Mouse (Mus musculus) embryonic facial prominence, embryonic 15.5 days (tissue): Measurements from ENCODE around the gene Plxdc2. TPM values are rescaled to one million over a fixed set of nuclear protein-coding genes. Genes with fewer than 3 reads are reported as not detected.

Experiments
- ATAC-seq: fragments of 200-750 bp; cut with Nextera tagmentation; 2 replicates; pipeline ENCODE4 v1.8.0; 2017; ENCODE audit warnings: low read depth, moderate TSS enrichment; ENCODE audit not compliant: insufficient number of reproducible peaks, low FRiP score, low TSS enrichment
- H3K27ac ChIP-seq: fragments of 300-500 bp; sonication (generic); replicated peaks from 2 replicates; pipeline ENCODE4 v1.5.1; 2015; ENCODE audit warnings: mild to moderate bottlenecking, inconsistent platforms
- H3K27me3 ChIP-seq: fragments of 300-500 bp; sonication (generic); 2 replicates; pipeline ENCODE4 v1.6.1; 2015; ENCODE audit warnings: inconsistent platforms
- H3K36me3 ChIP-seq: fragments of 300-500 bp; sonication (generic); 2 replicates; pipeline ENCODE4 v1.6.1; 2015; ENCODE audit warnings: mild to moderate bottlenecking, inconsistent platforms
- H3K4me1 ChIP-seq: fragments of 300-500 bp; sonication (generic); 2 replicates; pipeline ENCODE4 v1.6.1; 2015; ENCODE audit warnings: inconsistent platforms
- H3K4me2 ChIP-seq: fragments of 300-500 bp; sonication (generic); replicated peaks from 2 replicates; pipeline ENCODE4 v1.6.1; 2015; ENCODE audit warnings: mild to moderate bottlenecking, inconsistent platforms
- H3K4me3 ChIP-seq: fragments of 300-500 bp; sonication (generic); replicated peaks from 2 replicates; pipeline ENCODE4 v1.5.1; 2015; ENCODE audit warnings: mild to moderate bottlenecking, inconsistent platforms
- H3K9ac ChIP-seq: fragments of 300-500 bp; sonication (generic); 2 replicates; pipeline ENCODE4 v1.6.1; 2015; ENCODE audit warnings: inconsistent platforms
- H3K9me3 ChIP-seq: fragments of 300-500 bp; sonication (generic); replicated peaks from 2 replicates; pipeline ENCODE4 v1.6.1; 2016; ENCODE audit warnings: inconsistent platforms
- WGBS: fragments of 180-500 bp; shearing (Covaris S2); methylation state at CpG from one replicate; pipeline ENCODE4 v1.1.7; 2015; 5-methylcytosine and 5-hydroxymethylcytosine counted together
- polyA plus RNA-seq: library from polyadenylated mRNA; unstranded; fragments of >200 nt; fragmentation: Nextera tagmentation; extraction: Ambion mirVana; gene quantifications from 2 replicates; pipeline ENCODE4 v1.2.1, GENCODE M21; 2015

Plxdc2 gene
- 42.4 and 46.3 TPM in 2 replicates for polyA plus RNA-seq

- ATAC-seq = peak; percentile 90
- peak within 1 kb of the TSS; percentile 89 for H3K27ac ChIP-seq
- no peaks in the 10 kb centered on the region for H3K9me3 ChIP-seq
- H3K27me3 ChIP-seq = no peaks in the 10 kb centered on the region
- H3K9ac ChIP-seq = peak within 1 kb of the TSS; percentile 44
- no peaks in the 10 kb centered on the region for H3K4me1 ChIP-seq
- no peaks in the 10 kb centered on the region for H3K36me3 ChIP-seq
- under 1% methylated on average over 45 of the region's 45 CpGs for WGBS
- peak within 1 kb of the TSS; percentile 94 for H3K4me2 ChIP-seq
- peak within 1 kb of the TSS; percentile 67 for H3K4me3 ChIP-seq
These were observed at the start of gene Plxdc2 for GRCm38 (mm10) chr2:16356106-16356818. Gene Plxdc2 (plus strand): TSS chr2:16356304.

DNA sequence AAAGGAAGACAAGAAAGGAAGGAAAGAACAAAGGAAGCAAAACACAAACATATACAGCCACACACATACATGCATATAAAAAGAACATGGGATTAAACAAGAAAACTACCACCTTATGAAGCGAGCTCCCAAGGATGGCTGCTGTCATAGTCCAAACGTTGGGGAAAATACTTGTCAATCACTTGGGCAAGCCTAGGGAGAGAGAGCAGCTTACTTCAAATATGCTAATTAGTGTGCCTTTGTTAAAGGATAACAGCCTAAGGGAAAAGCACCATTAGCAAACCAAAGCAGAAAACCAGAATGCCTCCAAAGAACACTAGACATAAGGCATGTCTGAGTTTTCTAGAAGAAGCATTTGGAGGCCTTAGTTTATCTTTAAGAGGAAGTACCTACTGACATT, 45.7 kb upstream of the Plxdc2 start:
- Histone ChIP-seq H3K4me2 (no peak overlapping the region), H3K27me3 (no peaks in the 10 kb centered on the region)
- ATAC-seq = no peak

GRCm38 (mm10) chr2:16312400-16313070, 43.6 kb upstream of the Plxdc2 start:
- Histone ChIP-seq H3K9ac (no peak overlapping the region), H3K27ac (no peak overlapping the region), H3K4me1 (no peaks in the 10 kb centered on the region), H3K36me3 (no peaks in the 10 kb centered on the region), H3K4me2 (no peak overlapping the region), H3K4me3 (no peak overlapping the region), H3K27me3 (no peaks in the 10 kb centered on the region), H3K9me3 (no peaks in the 10 kb centered on the region)
- ATAC-seq = no peak
- 55% methylated on average over 4 of the region's 4 CpGs for WGBS

More for the DNA sequence above, 45.7 kb upstream of the Plxdc2 start:
- H3K36me3 ChIP-seq = no peaks in the 10 kb centered on the region
- no peak overlapping the region for H3K9ac ChIP-seq
- no peaks in the 10 kb centered on the region for H3K4me1 ChIP-seq
- H3K27ac ChIP-seq = no peak overlapping the region
- H3K9me3 ChIP-seq = no peaks in the 10 kb centered on the region
- 28% methylated on average over 2 of the region's 2 CpGs for WGBS
- no peak overlapping the region for H3K4me3 ChIP-seq

DNA sequence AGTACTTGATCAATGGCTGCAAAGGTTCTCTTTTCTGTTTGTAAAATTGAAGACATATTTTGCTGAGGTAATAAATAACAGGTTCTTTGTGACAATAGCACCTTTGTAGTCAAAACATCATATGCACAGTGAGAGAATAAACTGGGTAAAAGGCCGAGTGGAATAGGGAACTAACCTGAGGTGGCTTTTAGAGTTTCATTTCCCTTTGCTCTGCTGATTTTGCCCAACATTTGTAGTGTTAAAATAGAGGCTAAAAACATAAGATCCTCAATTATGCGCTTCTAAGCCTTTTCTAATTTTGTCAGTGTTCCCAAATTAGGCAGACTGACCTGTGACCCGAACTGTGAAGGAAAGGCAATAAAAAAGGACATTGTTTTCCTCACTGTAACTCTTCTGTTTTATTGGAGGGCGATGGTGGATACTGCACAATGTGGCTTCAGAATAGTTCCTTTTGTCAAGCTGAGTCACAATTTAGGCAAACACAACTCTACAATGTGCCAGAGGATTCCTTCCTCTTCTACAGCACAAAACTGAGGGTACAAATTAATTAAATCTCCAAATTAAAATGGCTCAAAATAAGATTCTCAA, 20.8 kb upstream of the Plxdc2 start:
- 34% methylated on average over 4 of the region's 4 CpGs for WGBS
- Histone ChIP-seq H3K27me3 (no peaks in the 10 kb centered on the region), H3K9ac (no peak overlapping the region), H3K9me3 (no peaks in the 10 kb centered on the region), H3K4me2 (no peak overlapping the region), H3K27ac (no peak overlapping the region), H3K36me3 (no peaks in the 10 kb centered on the region), H3K4me3 (no peak overlapping the region), H3K4me1 (no peaks in the 10 kb centered on the region)
- ATAC-seq = no peak

- no peak for ATAC-seq
- 48% methylated on average over 2 of the region's 2 CpGs for WGBS
- H3K9ac ChIP-seq = no peak overlapping the region
These were observed 11.5 kb upstream of the Plxdc2 start for GRCm38 (mm10) chr2:16344564-16344963.

DNA sequence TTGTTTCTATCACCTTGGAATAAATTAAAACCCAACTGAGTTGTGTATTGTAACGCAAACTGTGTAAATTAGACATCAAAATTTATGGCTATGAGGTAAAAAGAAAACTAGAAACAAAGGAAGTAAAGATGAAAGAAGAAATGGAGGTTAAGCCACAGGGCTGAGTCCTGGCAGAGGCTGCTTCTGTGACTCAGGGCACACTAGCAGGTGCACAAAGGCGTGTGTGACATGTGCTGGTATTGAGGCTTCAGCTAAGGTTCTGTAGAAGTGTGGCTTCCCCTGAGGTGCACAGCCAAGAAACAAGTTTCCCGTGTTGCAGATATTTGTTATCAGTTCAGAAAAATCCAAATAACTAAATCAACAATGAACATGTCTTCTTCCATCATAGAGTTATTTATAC, 5.0 kb upstream of the Plxdc2 start:
- ATAC-seq = no peak
- H3K9ac ChIP-seq = no peak overlapping the region
- 60% methylated on average over 3 of the region's 3 CpGs for WGBS
- H3K36me3 ChIP-seq = no peaks in the 10 kb centered on the region
- no peak overlapping the region for H3K4me3 ChIP-seq
- no peaks in the 10 kb centered on the region for H3K4me1 ChIP-seq
- H3K27ac ChIP-seq = no peak overlapping the region
- no peaks in the 10 kb centered on the region for H3K27me3 ChIP-seq
- no peak overlapping the region for H3K4me2 ChIP-seq
- no peaks in the 10 kb centered on the region for H3K9me3 ChIP-seq

More at GRCm38 (mm10) chr2:16344564-16344963, 11.5 kb upstream of the Plxdc2 start:
- H3K4me3 ChIP-seq = no peak overlapping the region
- no peak overlapping the region for H3K4me2 ChIP-seq
- H3K27me3 ChIP-seq = no peaks in the 10 kb centered on the region
- H3K4me1 ChIP-seq = no peaks in the 10 kb centered on the region
- no peaks in the 10 kb centered on the region for H3K36me3 ChIP-seq
- no peaks in the 10 kb centered on the region for H3K9me3 ChIP-seq
- H3K27ac ChIP-seq = no peak overlapping the region

GRCm38 (mm10) chr2:16355611-16356105, 446 bp upstream of the Plxdc2 start:
- Histone ChIP-seq H3K36me3 (no peaks in the 10 kb centered on the region), H3K27ac (peak overlapping the region; percentile 89), H3K9ac (peak overlapping the region; percentile 44), H3K4me1 (no peaks in the 10 kb centered on the region), H3K4me3 (peak overlapping the region; percentile 67), H3K27me3 (no peaks in the 10 kb centered on the region), H3K9me3 (no peaks in the 10 kb centered on the region), H3K4me2 (peak overlapping the region; percentile 94)
- 0% methylated on average over 22 of the region's 22 CpGs for WGBS
- ATAC-seq = peak; percentile 70

DNA sequence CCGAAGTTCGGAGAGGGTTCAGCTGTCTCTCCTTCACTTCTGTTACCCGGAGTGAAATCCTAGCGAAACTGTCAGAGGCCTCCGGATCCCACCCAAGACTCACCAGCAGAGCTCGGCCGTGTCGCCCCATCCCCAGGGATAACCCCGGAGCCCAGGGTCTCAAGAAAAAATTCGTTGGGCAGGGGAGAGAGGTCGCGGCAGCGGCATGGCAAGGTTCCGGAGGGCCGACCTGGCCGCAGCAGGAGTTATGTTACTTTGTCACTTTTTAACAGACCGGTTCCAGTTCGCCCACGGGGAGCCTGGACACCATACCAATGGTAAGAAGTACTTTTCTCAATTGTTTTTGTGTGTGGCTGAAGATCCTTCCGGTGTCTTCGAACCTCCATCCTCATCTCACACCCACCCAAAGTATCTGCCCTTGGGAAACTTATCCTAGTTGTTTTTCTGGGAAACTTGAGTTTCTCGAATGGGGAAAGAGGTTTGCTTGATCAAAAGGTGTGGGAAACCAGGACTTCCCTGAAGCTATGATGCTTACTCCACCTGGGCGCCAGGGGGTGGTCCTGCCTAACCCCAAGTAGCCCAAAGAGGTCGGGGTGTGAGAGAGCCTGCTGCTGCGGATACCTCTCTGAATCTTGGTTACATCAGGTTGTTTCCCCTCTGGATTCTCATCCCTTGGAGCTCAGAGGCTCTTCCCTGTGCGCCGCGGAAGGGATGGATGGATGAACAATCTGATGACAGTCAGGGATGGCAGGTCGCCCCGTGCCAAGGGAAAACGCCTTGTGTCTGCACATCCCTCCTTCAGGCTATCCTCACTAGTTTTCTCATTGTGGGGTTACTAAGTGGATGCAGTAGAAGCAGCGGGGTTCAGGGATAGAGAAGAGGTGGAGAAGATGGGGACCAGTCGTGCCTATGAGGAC, 1.1 kb downstream of the Plxdc2 start:
- peak overlapping the region; percentile 94 for H3K4me2 ChIP-seq
- no peak for ATAC-seq
- H3K9me3 ChIP-seq = no peaks in the 10 kb centered on the region
- WGBS = 4% methylated on average over 33 of the region's 33 CpGs
- peak overlapping the region; percentile 89 for H3K27ac ChIP-seq
- no peaks in the 10 kb centered on the region for H3K36me3 ChIP-seq
- H3K27me3 ChIP-seq = no peaks in the 10 kb centered on the region
- H3K4me1 ChIP-seq = no peaks in the 10 kb centered on the region
- peak overlapping the region; percentile 44 for H3K9ac ChIP-seq
- peak overlapping the region; percentile 67 for H3K4me3 ChIP-seq

DNA sequence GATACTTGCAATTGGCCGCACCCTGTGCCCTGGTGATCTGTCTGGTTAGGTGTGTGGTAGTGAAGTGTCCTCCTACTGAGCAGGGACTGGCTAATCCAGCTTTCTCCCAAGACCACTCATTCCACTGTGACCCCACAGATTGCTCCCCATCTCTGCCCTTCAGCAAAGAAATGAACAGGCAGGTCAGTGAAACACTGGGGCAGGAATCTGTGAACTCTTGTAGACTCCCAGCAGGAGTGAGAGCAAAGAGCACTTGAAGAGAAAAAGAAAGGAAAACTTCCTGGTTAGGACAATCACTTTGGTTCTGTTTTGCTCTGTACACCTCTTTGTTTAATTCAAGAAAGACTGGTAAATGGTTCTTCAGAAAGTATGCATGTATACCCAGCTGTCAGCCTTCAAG, 1.8 kb downstream of the Plxdc2 start:
- Histone ChIP-seq H3K27ac (0 out of 2 replicates have a peak overlapping the region, but pooled peaks have one; percentile 9), H3K36me3 (no peaks in the 10 kb centered on the region), H3K9me3 (no peaks in the 10 kb centered on the region), H3K4me3 (peak overlapping the region; percentile 67), H3K9ac (peak overlapping the region; percentile 44; the same call in 1 of the 2 replicates), H3K4me1 (no peaks in the 10 kb centered on the region), H3K4me2 (peak overlapping the region; percentile 94), H3K27me3 (no peaks in the 10 kb centered on the region)
- no peak for ATAC-seq
- WGBS = 23% methylated on average over 1 of the region's 1 CpGs

GRCm38 (mm10) chr2:16359341-16359928, 3.3 kb downstream of the Plxdc2 start:
- Histone ChIP-seq H3K9ac (no peak overlapping the region), H3K4me1 (no peaks in the 10 kb centered on the region), H3K4me2 (no peak overlapping the region), H3K27me3 (no peaks in the 10 kb centered on the region), H3K27ac (no peak overlapping the region), H3K36me3 (no peaks in the 10 kb centered on the region), H3K9me3 (no peaks in the 10 kb centered on the region), H3K4me3 (peak overlapping the region; percentile 16; the same call in 1 of the 2 replicates)
- ATAC-seq = no peak
- WGBS = 29% methylated on average over 3 of the region's 3 CpGs
